In genomic region chr6:14898096-14898855, GRCm38 (mm10) we compare ENCODE assay signal across 8 mouse cellular contexts. TPM values are rescaled to one million over a fixed set of nuclear protein-coding genes. Genes with fewer than 3 reads are reported as not detected.
DNase-seq lines count a peak whose midpoint lies in the region; ATAC-seq and TF ChIP-seq lines count a peak whose summit lies in the region.

No protein-coding gene starts in this region.

- TF ChIP-seq EP300 in heart, postnatal 0 days (IDR thresholded peaks at IDR 0.05; ENCODE audit: low read depth), result no peak

- H3K27me3 ChIP-seq in kidney, embryonic 14.5 days (ENCODE audit: control insufficient read depth, insufficient read depth, low read length), result peaks cover 22% of the 10 kb centered on the region
- peaks cover 16% of the 10 kb centered on the region; the same call in 1 of the 2 replicates for H3K27me3 ChIP-seq in heart, postnatal 0 days (ENCODE audit: control insufficient read depth, insufficient read depth, low read length)
- H3K27me3 ChIP-seq in liver, embryonic 13.5 days, result peaks cover 57% of the 10 kb centered on the region
- no peaks in the 10 kb centered on the region for H3K27me3 ChIP-seq in stomach, embryonic 14.5 days (ENCODE audit: control insufficient read depth, insufficient read depth, low read length)

- H3K27ac ChIP-seq in kidney, embryonic 14.5 days (ENCODE audit: low read depth, low read length), result no peak overlapping the region
- no peak overlapping the region for H3K27ac ChIP-seq in heart, postnatal 0 days (ENCODE audit: low read depth)
- no peak overlapping the region for H3K27ac ChIP-seq in liver, embryonic 13.5 days
- peak overlapping the region; percentile 33; the same call in 1 of the 2 replicates for H3K27ac ChIP-seq in stomach, embryonic 14.5 days (ENCODE audit: low read length)

- peak; percentile 9; the same call in 1 of the 2 replicates for ATAC-seq in kidney, embryonic 14.5 days (ENCODE audit: low FRiP score, low TSS enrichment)
- no peak for ATAC-seq in heart, postnatal 0 days (ENCODE audit: insufficient read depth, low read depth)
- ATAC-seq in liver, embryonic 13.5 days (ENCODE audit: low read depth), result no peak
- no peak for ATAC-seq in stomach, embryonic 14.5 days (ENCODE audit: insufficient number of reproducible peaks, insufficient read depth, low FRiP score, low read depth)

- 3% methylated on average over 31 of the region's 31 CpGs for WGBS in kidney, embryonic 14.5 days
- WGBS in heart, postnatal 0 days, result 14% methylated on average over 31 of the region's 31 CpGs
- 6% methylated on average over 31 of the region's 31 CpGs for WGBS in liver, embryonic 13.5 days (ENCODE audit: insufficient replicate concordance)
- 6% methylated on average over 31 of the region's 31 CpGs for WGBS in stomach, embryonic 14.5 days

- DNase-seq in kidney, postnatal 10 days, result no peak
- DNase-seq in embryo, embryonic 11 days, result peak; percentile 85
- no peak for DNase-seq in heart, postnatal 0 days (ENCODE audit: low spot score)
- no peak for DNase-seq in liver, embryonic 13.5 days
- no peak for DNase-seq in urinary bladder, postnatal 36 days (ENCODE audit: low spot score in 2 of 2)
- no peak for DNase-seq in spleen, postnatal 36 days (ENCODE audit: low spot score in 2 of 2)

- H3K9me3 ChIP-seq in kidney, embryonic 14.5 days (ENCODE audit: control insufficient read depth, low read length), result no peaks in the 10 kb centered on the region
- H3K9me3 ChIP-seq in heart, postnatal 0 days (replicated peaks; ENCODE audit: control insufficient read depth, low read length), result no peaks in the 10 kb centered on the region
- no peaks in the 10 kb centered on the region for H3K9me3 ChIP-seq in liver, embryonic 13.5 days (replicated peaks)
- H3K9me3 ChIP-seq in stomach, embryonic 14.5 days (ENCODE audit: control insufficient read depth, low read depth, low read length), result no peaks in the 10 kb centered on the region

- TF ChIP-seq CTCF in heart, postnatal 0 days (IDR thresholded peaks at IDR 0.05; ENCODE audit: low read depth), result no peak

- H3K4me1 ChIP-seq in kidney, embryonic 14.5 days (ENCODE audit: control insufficient read depth, insufficient read depth, low read length), result 0 out of 2 replicates have a peak, but pooled peaks cover 13% of the 10 kb centered on the region
- no peaks in the 10 kb centered on the region for H3K4me1 ChIP-seq in heart, postnatal 0 days (ENCODE audit: control insufficient read depth, insufficient read depth)
- H3K4me1 ChIP-seq in liver, embryonic 13.5 days (replicated peaks), result peaks cover 11% of the 10 kb centered on the region; the same call in 1 of the 2 replicates
- peaks cover 16% of the 10 kb centered on the region; the same call in 1 of the 2 replicates for H3K4me1 ChIP-seq in stomach, embryonic 14.5 days (ENCODE audit: control insufficient read depth, insufficient read depth, low read length)

- H3K36me3 ChIP-seq in kidney, embryonic 14.5 days (ENCODE audit: control insufficient read depth, insufficient read depth, low read length), result no peaks in the 10 kb centered on the region
- no peaks in the 10 kb centered on the region for H3K36me3 ChIP-seq in heart, postnatal 0 days (replicated peaks; ENCODE audit: control insufficient read depth, insufficient read depth, low read length)
- H3K36me3 ChIP-seq in liver, embryonic 13.5 days, result no peaks in the 10 kb centered on the region
- H3K36me3 ChIP-seq in stomach, embryonic 14.5 days (ENCODE audit: control insufficient read depth, insufficient read depth, low read length), result no peaks in the 10 kb centered on the region

- peak overlapping the region; percentile 37; the same call in 1 of the 2 replicates for H3K9ac ChIP-seq in kidney, embryonic 14.5 days (ENCODE audit: low read depth, low read length)
- no peak overlapping the region for H3K9ac ChIP-seq in heart, postnatal 0 days (replicated peaks; ENCODE audit: low read depth, low read length)
- H3K9ac ChIP-seq in liver, embryonic 13.5 days, result no peak overlapping the region
- 0 out of 2 replicates have a peak overlapping the region, but pooled peaks have one; percentile 30 for H3K9ac ChIP-seq in stomach, embryonic 14.5 days (replicated peaks; ENCODE audit: low read depth, low read length)

- peak overlapping the region; percentile 64 for H3K4me2 ChIP-seq in kidney, embryonic 14.5 days (replicated peaks; ENCODE audit: low read depth, low read length)
- peak overlapping the region; percentile 55 for H3K4me2 ChIP-seq in heart, postnatal 0 days (ENCODE audit: low read depth, low read length)
- peak overlapping the region; percentile 37; the same call in 1 of the 2 replicates for H3K4me2 ChIP-seq in liver, embryonic 13.5 days
- H3K4me2 ChIP-seq in stomach, embryonic 14.5 days (replicated peaks; ENCODE audit: low read depth, low read length), result peak overlapping the region; percentile 60

- peak overlapping the region; percentile 33 for H3K4me3 ChIP-seq in kidney, embryonic 14.5 days (ENCODE audit: low read length)
- peak overlapping the region; percentile 17 for H3K4me3 ChIP-seq in heart, postnatal 0 days (ENCODE audit: low read depth, low read length)
- no peak overlapping the region for H3K4me3 ChIP-seq in liver, embryonic 13.5 days (replicated peaks)
- H3K4me3 ChIP-seq in stomach, embryonic 14.5 days (ENCODE audit: low read depth, low read length), result peak overlapping the region; percentile 19

RNA-seq across cellular contexts. Expression of gene Foxp2, which starts 2.9 kb away (rescaled TPM):
- 7.9 and 8.7 TPM in 2 replicates for polyA plus RNA-seq in kidney, embryonic 14.5 days (2014; fragmentation: Nextera tagmentation; extraction: Ambion mirVana)
- total RNA-seq in heart, postnatal 0 days (2014; rRNA removed; ENCODE audit: low replicate concordance), result 3.7 and 7.6 TPM in 2 replicates
- polyA plus RNA-seq in heart, postnatal 0 days (2015; fragmentation: Nextera tagmentation; extraction: Ambion mirVana), result 2.5 and 2.8 TPM in 2 replicates
- polyA plus RNA-seq in liver, embryonic 13.5 days (2015; fragmentation: Nextera tagmentation; extraction: Ambion mirVana), result 0.58 and 0.65 TPM in 2 replicates
- polyA plus RNA-seq in stomach, embryonic 14.5 days (2014; fragmentation: Nextera tagmentation; extraction: Ambion mirVana), result 67.8 and 76.6 TPM in 2 replicates

Comparison
In these comparisons a context has a peak if more than half of its experiments do, and no peak if none do; other contexts are left out.
1. H3K9ac ChIP-seq: peak in kidney, embryonic 14.5 days (single experiment) and stomach, embryonic 14.5 days (single experiment); none in heart, postnatal 0 days (single experiment) and liver, embryonic 13.5 days (single experiment).
2. Peak in every context shown above with its lines, with median percentiles within 50 percentile points of each other: H3K4me2 ChIP-seq.